Comparison of ENCODE assay signal across 9 mouse cellular contexts in genomic region chrX:136127744-136128064, GRCm38 (mm10). TPM values are rescaled to one million over a fixed set of nuclear protein-coding genes. Genes with fewer than 3 reads are reported as not detected.
DNase-seq lines count a peak whose midpoint lies in the region; ATAC-seq and TF ChIP-seq lines count a peak whose summit lies in the region.
"Had no signal": no experiment of that assay in that cellular context is flagged by ENCODE, and none has a peak within 500 bp of the region (broad histone marks: within the 10 kb centered on the region; RNA-seq: fewer than 3 reads in every experiment).

No protein-coding gene starts in this region.

- H3K27ac ChIP-seq in ES-E14 (ENCODE audit: insufficient read depth, low read depth, low read length, poor library complexity, severe bottlenecking) = no peak overlapping the region

- peak; percentile 51 for DNase-seq in heart, postnatal 4 days
- no peak for DNase-seq in heart, adult 9 months (ENCODE audit: low spot score in 2 of 2)
- peak; percentile 37 for DNase-seq in ES-E14 (ENCODE audit: low read depth, low spot score)
- DNase-seq in c-Kit-negative CD71-positive TER-119-positive erythroid progenitor cells, embryonic 14.5 days (ENCODE audit: low read depth, low spot score) = peak; percentile 60
- DNase-seq in frontal cortex, adult 2 months (ENCODE audit: extremely low spot score in 1 of 2, low spot score in 1 of 2) = peak; percentile 25 to 62
- DNase-seq in left cerebral cortex, adult 11 months (ENCODE audit: low spot score) = peak; percentile 52

- peak; percentile 77 for ATAC-seq in megakaryocyte-erythroid progenitor cell, adult 5-6 weeks (replicated peaks; ENCODE audit: low FRiP score, low TSS enrichment, poor library complexity, severe bottlenecking)
- no peak for ATAC-seq in megakaryocyte, adult 5-6 weeks (ENCODE audit: poor library complexity, severe bottlenecking)

- in situ Hi-C loops in ES-E14 (cut with MboI; ENCODE audit: low sequenced_read_pairs in 2 of 2, unreplicated experiment in 2 of 2) = no loop called here

- no peaks in the 10 kb centered on the region for H3K4me1 ChIP-seq in ES-E14 (ENCODE audit: control insufficient read depth in 2 of 2, insufficient read depth in 2 of 2, low read length in 2 of 2, poor library complexity in 1 of 2)

- no peaks in the 10 kb centered on the region for H3K9me3 ChIP-seq in ES-E14 (ENCODE audit: control insufficient read depth, insufficient read depth, low read depth, low read length)

- no peaks in the 10 kb centered on the region for H3K36me3 ChIP-seq in ES-E14 (ENCODE audit: control insufficient read depth, insufficient read depth, low read length, poor library complexity, severe bottlenecking)

- no peak overlapping the region for H3K9ac ChIP-seq in ES-E14 (ENCODE audit: insufficient read depth, low read depth, low read length, poor library complexity, severe bottlenecking)

- H3K4me3 ChIP-seq in ES-E14 (ENCODE audit: insufficient read depth in 1 of 2, low read depth in 1 of 2, low read length in 2 of 2, poor library complexity in 1 of 2, severe bottlenecking in 1 of 2) = no peak overlapping the region
- H3K4me3 ChIP-seq: erythroblast, embryonic 14.5 days had no signal

TF ChIP-seq in ES-E14, 5 proteins besides CTCF, POLR2A, EP300 and RAD21:
- no peak for TF ChIP-seq CHD2 (IDR thresholded peaks at IDR 0.05; ENCODE audit: low read depth, low read length)
- no peak for TF ChIP-seq ZC3H11A (IDR thresholded peaks at IDR 0.05; ENCODE audit: borderline replicate concordance, low read depth, low read length)
- TF ChIP-seq MAFK (IDR thresholded peaks at IDR 0.05; ENCODE audit: insufficient read depth, low read depth, low read length) = no peak
- no peak for TF ChIP-seq HCFC1 (IDR thresholded peaks at IDR 0.05; ENCODE audit: borderline replicate concordance, insufficient read depth, low read length)
- no peak for TF ChIP-seq ZNF384 (IDR thresholded peaks at IDR 0.05; ENCODE audit: low read depth, low read length)
TF ChIP-seq in ES-E14: peak in this region for 0.

RNA-seq across cellular contexts. Expression of gene Bex4, which starts 11.1 kb away (rescaled TPM):
- 10 to 100 TPM; 47.1 to 56.8 TPM for total RNA-seq in heart, postnatal 4 days (2021)
- total RNA-seq in ES-E14 (2012; rRNA removed) = 49.2 and 68.7 TPM in 2 replicates
- 32.8 and 37.5 TPM in 2 replicates for polyA plus RNA-seq in frontal cortex, adult 2 months (2012; rRNA removed)
- 116 and 122 TPM in 2 replicates for total RNA-seq in megakaryocyte-erythroid progenitor cell, adult 5-6 weeks (2014; fragmentation: Nextera tagmentation)
- total RNA-seq in megakaryocyte-erythroid progenitor cell, adult 5-6 weeks (2017) = 78.6 and 91.4 TPM in 2 replicates
- total RNA-seq in megakaryocyte, adult 5-6 weeks (2015) = 0.58 and 0.62 TPM in 2 replicates
- total RNA-seq in megakaryocyte, adult 5-6 weeks (2017) = 2.0 and 2.1 TPM in 2 replicates

RNA-seq across cellular contexts. Expression of gene Nxf3, which starts 42.6 kb away (rescaled TPM):
- not detected for total RNA-seq in heart, postnatal 4 days (2021)
- total RNA-seq in ES-E14 (2012; rRNA removed) = 3.0 and 6.6 TPM in 2 replicates
- polyA plus RNA-seq in frontal cortex, adult 2 months (2012; rRNA removed) = 0.04 and 0.10 TPM in 2 replicates
- 0.54 TPM in 1 of 2 replicates, not detected in the other for total RNA-seq in megakaryocyte-erythroid progenitor cell, adult 5-6 weeks (2014; fragmentation: Nextera tagmentation)
- total RNA-seq in megakaryocyte-erythroid progenitor cell, adult 5-6 weeks (2017) = not detected in 2 replicates
- not detected in 2 replicates for total RNA-seq in megakaryocyte, adult 5-6 weeks (2015)
- not detected in 2 replicates for total RNA-seq in megakaryocyte, adult 5-6 weeks (2017)
- polyA plus RNA-seq: erythroblast, embryonic 14.5 days had no signal

RNA-seq across cellular contexts. Expression of gene Tceal8, which starts 44.4 kb away (rescaled TPM):
- total RNA-seq in heart, postnatal 4 days (2021) = 100 to 1,000 TPM; 103 to 119 TPM
- total RNA-seq in ES-E14 (2012; rRNA removed) = 35.5 and 76.2 TPM in 2 replicates
- polyA plus RNA-seq in frontal cortex, adult 2 months (2012; rRNA removed) = 67.1 and 69.0 TPM in 2 replicates
- total RNA-seq in megakaryocyte-erythroid progenitor cell, adult 5-6 weeks (2014; fragmentation: Nextera tagmentation) = 36.9 and 37.6 TPM in 2 replicates
- 75.5 and 112 TPM in 2 replicates for total RNA-seq in megakaryocyte-erythroid progenitor cell, adult 5-6 weeks (2017)
- 20.6 and 26.5 TPM in 2 replicates for total RNA-seq in megakaryocyte, adult 5-6 weeks (2015)
- 34.4 and 39.0 TPM in 2 replicates for total RNA-seq in megakaryocyte, adult 5-6 weeks (2017)

RNA-seq across cellular contexts. Expression of gene Bex2, which starts 59.7 kb away (rescaled TPM):
- total RNA-seq in heart, postnatal 4 days (2021) = 1 to 10 TPM; 1.9 to 9.6 TPM
- total RNA-seq in ES-E14 (2012; rRNA removed) = 43.2 and 54.1 TPM in 2 replicates
- polyA plus RNA-seq in frontal cortex, adult 2 months (2012; rRNA removed) = 425 and 460 TPM in 2 replicates
- 0.72 TPM in 1 of 2 replicates, not detected in the other for total RNA-seq in megakaryocyte-erythroid progenitor cell, adult 5-6 weeks (2014; fragmentation: Nextera tagmentation)
- not detected in 2 replicates for total RNA-seq in megakaryocyte-erythroid progenitor cell, adult 5-6 weeks (2017)
- not detected in 2 replicates for total RNA-seq in megakaryocyte, adult 5-6 weeks (2015)
- 0.65 TPM in 1 of 2 replicates, not detected in the other for total RNA-seq in megakaryocyte, adult 5-6 weeks (2017)

Comparison
In these comparisons a context has a peak if more than half of its experiments do, and no peak if none do; other contexts are left out.
1. DNase-seq: peak in heart, postnatal 4 days (single experiment), ES-E14 (single experiment), c-Kit-negative CD71-positive TER-119-positive erythroid progenitor cells, embryonic 14.5 days (single experiment), frontal cortex, adult 2 months (2 of 2) and left cerebral cortex, adult 11 months (single experiment); none in heart, adult 9 months (0 of 2).
2. RNA of gene Bex4, which starts 11.1 kb away (total RNA-seq): 78.6 to 122 TPM in megakaryocyte-erythroid progenitor cell, adult 5-6 weeks, 49.2 to 68.7 TPM in ES-E14 and 47.1 to 56.8 TPM in heart, postnatal 4 days; 0.58 to 2.1 TPM in megakaryocyte, adult 5-6 weeks; every median in the first group is over 10 times any median in the second.